23 mouse cellular contexts compared by ENCODE assay signal in the genomic region with DNA sequence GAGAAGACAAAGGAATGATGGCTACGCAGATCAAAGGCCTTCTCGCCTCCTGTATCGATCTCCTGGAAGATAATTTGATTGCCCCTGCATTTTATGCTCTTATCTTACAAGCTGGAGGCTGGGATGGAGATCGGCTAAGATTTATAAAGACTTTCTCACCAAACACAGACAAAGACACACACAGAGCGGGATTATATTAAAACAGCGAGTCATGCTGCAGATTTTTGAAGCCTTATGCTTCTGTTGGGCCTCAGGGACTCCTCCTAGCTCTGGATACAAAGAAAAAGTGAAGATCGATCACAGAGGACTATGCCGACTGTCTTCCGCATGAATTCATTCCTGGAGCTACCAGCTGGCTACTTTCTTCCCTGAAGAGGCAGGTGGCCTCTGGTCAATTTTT. TPM values are rescaled to one million over a fixed set of nuclear protein-coding genes. Genes with fewer than 3 reads are reported as not detected.
DNase-seq lines count a peak whose midpoint lies in the region; ATAC-seq and TF ChIP-seq lines count a peak whose summit lies in the region.
"Had no signal": no experiment of that assay in that cellular context is flagged by ENCODE, and none has a peak within 500 bp of the region (broad histone marks: within the 10 kb centered on the region; RNA-seq: fewer than 3 reads in every experiment).

No protein-coding gene starts in this region.

- no peaks in the 10 kb centered on the region for H3K4me1 ChIP-seq in neural tube, embryonic 11.5 days (ENCODE audit: control insufficient read depth, insufficient read depth, low read length)
- no peaks in the 10 kb centered on the region for H3K4me1 ChIP-seq in hindbrain, postnatal 0 days (ENCODE audit: insufficient read depth, low read length)
- no peaks in the 10 kb centered on the region for H3K4me1 ChIP-seq in midbrain, embryonic 16.5 days (ENCODE audit: control insufficient read depth, insufficient read depth, low read length)
- H3K4me1 ChIP-seq: forebrain, embryonic 15.5 days had no signal

- no peaks in the 10 kb centered on the region for H3K9me3 ChIP-seq in neural tube, embryonic 11.5 days (ENCODE audit: control insufficient read depth, low read length)
- no peaks in the 10 kb centered on the region for H3K9me3 ChIP-seq in hindbrain, postnatal 0 days (ENCODE audit: low read length)
- H3K9me3 ChIP-seq in midbrain, embryonic 16.5 days (replicated peaks; ENCODE audit: control insufficient read depth, low read length, poor library complexity, severe bottlenecking) = no peaks in the 10 kb centered on the region
- H3K9me3 ChIP-seq: forebrain, embryonic 15.5 days; heart, embryonic 10.5 days had no signal

- no peak for TF ChIP-seq CTCF in hindbrain, postnatal 0 days (IDR thresholded peaks at IDR 0.05; ENCODE audit: low read depth)

- no peaks in the 10 kb centered on the region; the same call in 1 of the 2 replicates for H3K36me3 ChIP-seq in neural tube, embryonic 11.5 days (ENCODE audit: control insufficient read depth, insufficient read depth, low read length)
- peaks cover 13% of the 10 kb centered on the region for H3K36me3 ChIP-seq in hindbrain, postnatal 0 days (ENCODE audit: insufficient read depth, low read length)
- peaks cover 15% of the 10 kb centered on the region for H3K36me3 ChIP-seq in midbrain, embryonic 16.5 days (ENCODE audit: control insufficient read depth, insufficient read depth, low read length)

- H3K27me3 ChIP-seq in neural tube, embryonic 11.5 days (ENCODE audit: control insufficient read depth, insufficient read depth, low read length) = no peaks in the 10 kb centered on the region
- no peaks in the 10 kb centered on the region for H3K27me3 ChIP-seq in hindbrain, postnatal 0 days (ENCODE audit: insufficient read depth, low read length)
- H3K27me3 ChIP-seq in midbrain, embryonic 16.5 days (ENCODE audit: control insufficient read depth, insufficient read depth, low read depth, low read length) = no peaks in the 10 kb centered on the region
- H3K27me3 ChIP-seq: CH12.LX; forebrain, embryonic 15.5 days had no signal

- ATAC-seq in neural tube, embryonic 11.5 days (ENCODE audit: insufficient read depth, low FRiP score, low TSS enrichment) = no peak
- ATAC-seq in hindbrain, postnatal 0 days = 0 out of 2 replicates have a peak, but pooled peaks have one; percentile 27
- ATAC-seq in midbrain, embryonic 16.5 days = no peak
- ATAC-seq: forebrain, embryonic 15.5 days had no signal

- peak; percentile 23 for DNase-seq in neural tube, embryonic 11.5 days (ENCODE audit: low spot score)
- DNase-seq in neural tube, embryonic 10.5 days (ENCODE audit: extremely low spot score, low spot score) = no peak
- peak; percentile 19 for DNase-seq in hindbrain, postnatal 0 days (ENCODE audit: low spot score)
- DNase-seq in right cerebral cortex, postnatal 10 days (ENCODE audit: low spot score in 2 of 2) = no peak
- DNase-seq in right cerebral cortex, postnatal 4 days = no peak
- DNase-seq in spleen, postnatal 36 days (ENCODE audit: low spot score in 2 of 2) = no peak
- no peak for DNase-seq in spleen, adult 18-20 months
- DNase-seq: adrenal gland, postnatal 25 days; cerebellum, adult 2 months; cerebellum, postnatal 36 days; kidney, adult 2 months; kidney, postnatal 10 days; layer of hippocampus, postnatal 36 days; left cerebral cortex, postnatal 4 days; lung, adult 2 months; lung, postnatal 4 days had no signal

- H3K9ac ChIP-seq in neural tube, embryonic 11.5 days (ENCODE audit: low read length) = no peak overlapping the region
- no peak overlapping the region; the same call in 1 of the 2 replicates for H3K9ac ChIP-seq in hindbrain, postnatal 0 days (replicated peaks; ENCODE audit: low read length)
- H3K9ac ChIP-seq in midbrain, embryonic 16.5 days (ENCODE audit: low read depth, low read length) = peak overlapping the region; percentile 27; the same call in 1 of the 2 replicates
- H3K9ac ChIP-seq: forebrain, embryonic 15.5 days had no signal

- H3K4me2 ChIP-seq in neural tube, embryonic 11.5 days (ENCODE audit: low read depth) = no peak overlapping the region
- no peak overlapping the region for H3K4me2 ChIP-seq in hindbrain, postnatal 0 days (ENCODE audit: low read depth, low read length)
- H3K4me2 ChIP-seq in midbrain, embryonic 16.5 days (ENCODE audit: low read length) = no peak overlapping the region
- H3K4me2 ChIP-seq: forebrain, embryonic 15.5 days had no signal

- no peak overlapping the region for H3K4me3 ChIP-seq in neural tube, embryonic 11.5 days (ENCODE audit: low read depth, low read length)
- no peak overlapping the region for H3K4me3 ChIP-seq in hindbrain, postnatal 0 days (ENCODE audit: low read length)
- no peak overlapping the region for H3K4me3 ChIP-seq in midbrain, embryonic 16.5 days (ENCODE audit: low read depth, low read length)
- H3K4me3 ChIP-seq: forebrain, embryonic 15.5 days; heart, embryonic 10.5 days had no signal

- WGBS in neural tube, embryonic 11.5 days = 73% methylated on average over 9 of the region's 9 CpGs
- WGBS in hindbrain, postnatal 0 days = 43% methylated on average over 9 of the region's 9 CpGs
- WGBS in midbrain, embryonic 16.5 days = 36% methylated on average over 9 of the region's 9 CpGs

- peak overlapping the region; percentile 50; the same call in 1 of the 2 replicates for H3K27ac ChIP-seq in neural tube, embryonic 11.5 days (ENCODE audit: low read depth, low read length)
- peak overlapping the region; percentile 67 for H3K27ac ChIP-seq in hindbrain, postnatal 0 days
- H3K27ac ChIP-seq in midbrain, embryonic 16.5 days (ENCODE audit: low read length) = peak overlapping the region; percentile 70
- H3K27ac ChIP-seq: forebrain, embryonic 15.5 days; heart, embryonic 10.5 days had no signal

RNA-seq across cellular contexts. Expression of gene Nt5c2, which starts 14.8 kb away (rescaled TPM):
- polyA plus RNA-seq in neural tube, embryonic 11.5 days (2014; fragmentation: Nextera tagmentation; extraction: Ambion mirVana) = 68.3 and 71.7 TPM in 2 replicates
- total RNA-seq in hindbrain, postnatal 0 days (2014; rRNA removed) = 43.4 and 44.2 TPM in 2 replicates
- polyA plus RNA-seq in hindbrain, postnatal 0 days (2015; fragmentation: Nextera tagmentation; extraction: Ambion mirVana) = 79.8 and 80.7 TPM in 2 replicates
- 85.7 and 93.4 TPM in 2 replicates for polyA plus RNA-seq in midbrain, embryonic 16.5 days (2015; fragmentation: Nextera tagmentation; extraction: Ambion mirVana)

RNA-seq across cellular contexts. Expression of gene Ina, which starts 15.3 kb away (rescaled TPM):
- 276 and 332 TPM in 2 replicates for polyA plus RNA-seq in neural tube, embryonic 11.5 days (2014; fragmentation: Nextera tagmentation; extraction: Ambion mirVana)
- total RNA-seq in hindbrain, postnatal 0 days (2014; rRNA removed) = 217 and 280 TPM in 2 replicates
- polyA plus RNA-seq in hindbrain, postnatal 0 days (2015; fragmentation: Nextera tagmentation; extraction: Ambion mirVana) = 294 and 315 TPM in 2 replicates
- 424 and 528 TPM in 2 replicates for polyA plus RNA-seq in midbrain, embryonic 16.5 days (2015; fragmentation: Nextera tagmentation; extraction: Ambion mirVana)
- total RNA-seq: CH12.LX; liver, adult 2 months; MEL had no signal
- polyA plus RNA-seq: heart, postnatal 0 days; liver, adult 2 months had no signal

RNA-seq across cellular contexts. Expression of gene Pcgf6, which starts 20.9 kb away (rescaled TPM):
- polyA plus RNA-seq in neural tube, embryonic 11.5 days (2014; fragmentation: Nextera tagmentation; extraction: Ambion mirVana) = 31.0 and 33.5 TPM in 2 replicates
- 12.9 and 17.9 TPM in 2 replicates for total RNA-seq in hindbrain, postnatal 0 days (2014; rRNA removed)
- polyA plus RNA-seq in hindbrain, postnatal 0 days (2015; fragmentation: Nextera tagmentation; extraction: Ambion mirVana) = 20.0 and 22.7 TPM in 2 replicates
- 33.9 and 35.1 TPM in 2 replicates for polyA plus RNA-seq in midbrain, embryonic 16.5 days (2015; fragmentation: Nextera tagmentation; extraction: Ambion mirVana)

RNA-seq across cellular contexts. Expression of gene Taf5, which starts 37.8 kb away (rescaled TPM):
- polyA plus RNA-seq in neural tube, embryonic 11.5 days (2014; fragmentation: Nextera tagmentation; extraction: Ambion mirVana) = 10.3 and 12.8 TPM in 2 replicates
- total RNA-seq in hindbrain, postnatal 0 days (2014; rRNA removed) = 7.2 and 11.3 TPM in 2 replicates
- polyA plus RNA-seq in hindbrain, postnatal 0 days (2015; fragmentation: Nextera tagmentation; extraction: Ambion mirVana) = 2.9 and 3.3 TPM in 2 replicates
- polyA plus RNA-seq in midbrain, embryonic 16.5 days (2015; fragmentation: Nextera tagmentation; extraction: Ambion mirVana) = 4.7 and 5.1 TPM in 2 replicates

Comparison
In these comparisons a context has a peak if more than half of its experiments do, and no peak if none do; other contexts are left out.
1. DNase-seq: peak in neural tube, embryonic 11.5 days (single experiment) and hindbrain, postnatal 0 days (single experiment); none in neural tube, embryonic 10.5 days (single experiment), right cerebral cortex, postnatal 10 days (0 of 2), right cerebral cortex, postnatal 4 days (single experiment), spleen, postnatal 36 days (0 of 2) and spleen, adult 18-20 months (0 of 2).
2. Peak in every context shown above with its lines, with median percentiles within 50 percentile points of each other: H3K27ac ChIP-seq.